Mouse (Mus musculus) CH12.LX (cell line): ENCODE results near the gene Tinf2. TPM values are rescaled to one million over a fixed set of nuclear protein-coding genes. Genes with fewer than 3 reads are reported as not detected.
A peak's percentile ranks its signal among the peaks of the same experiment; 100 is the strongest.

Experiments
- DNase-seq: peaks from one replicate; pipeline ENCODE4 v3.0.0-alpha.2; 2013; ENCODE audit errors: extremely low read depth
- H3K27ac ChIP-seq: 2 replicates; pipeline ENCODE4 v1.5.1; 2012; ENCODE audit warnings: low read depth, mild to moderate bottlenecking, control low read depth, moderate library complexity; ENCODE audit not compliant: insufficient read depth
- H3K27me3 ChIP-seq: replicated peaks from 2 replicates; pipeline ENCODE3; 2012; ENCODE audit warnings: inconsistent platforms
- H3K36me3 ChIP-seq, 2 experiments: replicated peaks in 1 of 2; 2 replicates each; pipeline versions ENCODE3 to v1.6.1; 2012; ENCODE audit warnings: inconsistent platforms in 1 of 2, low read length in 1 of 2, mild to moderate bottlenecking in 1 of 2, mixed read lengths in 1 of 2, moderate library complexity in 1 of 2; ENCODE audit not compliant: control insufficient read depth in 1 of 2, insufficient read depth in 1 of 2
- H3K4me1 ChIP-seq, 2 experiments: 2 replicates each; pipeline ENCODE4 v1.6.1; 2012; ENCODE audit warnings: inconsistent platforms in 1 of 2, moderate library complexity in 1 of 2; ENCODE audit not compliant: insufficient read depth in 2 of 2, control insufficient read depth in 1 of 2
- H3K4me2 ChIP-seq: 2 replicates; pipeline ENCODE4 v1.6.1; 2012; ENCODE audit warnings: low read depth, mild to moderate bottlenecking, control low read depth; ENCODE audit not compliant: poor library complexity, insufficient read depth, severe bottlenecking
- H3K4me3 ChIP-seq, 3 experiments: fragments of 150-350 bp in 1 of 3; sonication (generic) in 1 of 3; replicated peaks in 1 of 3; 2 replicates each; pipeline versions ENCODE3 to v1.5.1; 2011 to 2012; ENCODE audit warnings: low read depth in 2 of 3, low read length in 2 of 3, mild to moderate bottlenecking in 2 of 3, moderate library complexity in 2 of 3, control low read depth in 1 of 3, improper control_type of control experiment in 1 of 3, inconsistent platforms in 1 of 3, mixed read lengths in 1 of 3; ENCODE audit not compliant: poor library complexity in 1 of 3
- H3K79me2 ChIP-seq: replicated peaks from 2 replicates; pipeline ENCODE4 v1.6.1; 2012; ENCODE audit warnings: mild to moderate bottlenecking, moderate library complexity; ENCODE audit not compliant: control insufficient read depth, poor library complexity, insufficient read depth, severe bottlenecking; ENCODE audit errors: extremely low read depth
- H3K9ac ChIP-seq: 2 replicates; pipeline ENCODE4 v1.6.1; 2012; ENCODE audit warnings: low read depth, mild to moderate bottlenecking, control low read depth, moderate library complexity; ENCODE audit not compliant: insufficient read depth
- H3K9me3 ChIP-seq: replicated peaks from 2 replicates; pipeline ENCODE3; 2012; ENCODE audit warnings: low read length, inconsistent platforms, mixed read lengths
- BHLHE40 ChIP-seq: IDR thresholded peaks from 2 replicates; pipeline ENCODE4 v1.6.1; 2011; ENCODE audit warnings: mild to moderate bottlenecking, low read depth, low read length, improper control_type of control experiment
- CTCF ChIP-seq, 2 experiments: IDR thresholded peaks in 1 of 2; conservative IDR thresholded peaks in 1 of 2; 2 replicates each; pipeline ENCODE4 v1.5.1; 2011 to 2012; ENCODE audit warnings: low read depth in 2 of 2, low read length in 2 of 2, improper control_type of control experiment in 1 of 2, inconsistent platforms in 1 of 2, mild to moderate bottlenecking in 1 of 2, moderate library complexity in 1 of 2
- ELF1 ChIP-seq: IDR thresholded peaks from 2 replicates; pipeline ENCODE4 v1.6.1; 2014; ENCODE audit warnings: low read depth, mild to moderate bottlenecking, inconsistent platforms, low read length, improper control_type of control experiment
- ETS1 ChIP-seq: conservative IDR thresholded peaks from 2 replicates; pipeline ENCODE4 v1.6.1; 2012; ENCODE audit warnings: low read depth, mild to moderate bottlenecking, inconsistent platforms, low read length, improper control_type of control experiment, moderate library complexity
- GABPA ChIP-seq: IDR thresholded peaks from 2 replicates; pipeline ENCODE4 v1.6.1; 2012; ENCODE audit warnings: low read depth, low read length, improper control_type of control experiment, inconsistent platforms; ENCODE audit not compliant: insufficient replicate concordance
- JUN ChIP-seq: IDR thresholded peaks from 2 replicates; pipeline ENCODE4 v1.6.1; 2011; ENCODE audit warnings: low read depth, mild to moderate bottlenecking, low read length, improper control_type of control experiment, moderate library complexity; ENCODE audit not compliant: insufficient read depth
- KAT2A ChIP-seq: IDR thresholded peaks from 2 replicates; pipeline ENCODE4 v1.6.1; 2012; ENCODE audit warnings: low read length, improper control_type of control experiment, inconsistent platforms; ENCODE audit not compliant: insufficient replicate concordance
- MAX ChIP-seq: IDR thresholded peaks from 2 replicates; pipeline ENCODE4 v1.6.1; 2011; ENCODE audit warnings: low read length, improper control_type of control experiment
- MAZ ChIP-seq: IDR thresholded peaks from 2 replicates; pipeline ENCODE4 v1.6.1; 2012; ENCODE audit warnings: low read depth, mild to moderate bottlenecking, inconsistent platforms, low read length, improper control_type of control experiment, moderate library complexity
- MEF2A ChIP-seq: IDR thresholded peaks from 2 replicates; pipeline ENCODE4 v1.6.1; 2014; ENCODE audit warnings: low read depth, mild to moderate bottlenecking, inconsistent platforms, low read length, improper control_type of control experiment, borderline replicate concordance
- NELFE ChIP-seq: IDR thresholded peaks from 2 replicates; pipeline ENCODE4 v1.6.1; 2011; ENCODE audit warnings: low read depth, low read length, improper control_type of control experiment
- PAX5 ChIP-seq: IDR thresholded peaks from 2 replicates; pipeline ENCODE4 v1.6.1; 2012; ENCODE audit warnings: low read length, inconsistent platforms, mixed read lengths
- POLR2A ChIP-seq: IDR thresholded peaks from 2 replicates; pipeline ENCODE4 v1.6.1; 2011; ENCODE audit warnings: low read depth, mild to moderate bottlenecking, improper control_type of control experiment, low read length
- SIN3A ChIP-seq: IDR thresholded peaks from 2 replicates; pipeline ENCODE4 v1.6.1; 2012; ENCODE audit warnings: low read length, improper control_type of control experiment, inconsistent platforms
- TCF12 ChIP-seq: IDR thresholded peaks from 2 replicates; pipeline ENCODE4 v1.6.1; 2014; ENCODE audit warnings: low read depth, mild to moderate bottlenecking, inconsistent platforms, low read length, improper control_type of control experiment
- USF1 ChIP-seq: IDR thresholded peaks from 2 replicates; pipeline ENCODE4 v1.6.1; 2014; ENCODE audit warnings: low read depth, mild to moderate bottlenecking, inconsistent platforms, low read length, improper control_type of control experiment
- USF2 ChIP-seq: conservative IDR thresholded peaks from 2 replicates; pipeline ENCODE4 v1.6.1; 2011; ENCODE audit warnings: low read depth, low read length, improper control_type of control experiment
- ZMIZ1 ChIP-seq: IDR thresholded peaks from 2 replicates; pipeline ENCODE4 v1.6.1; 2012; ENCODE audit warnings: low read depth, mild to moderate bottlenecking, inconsistent platforms, low read length, improper control_type of control experiment
- dilution Hi-C: fragments of 300-500 bp; cut with MboI; formaldehyde crosslinking; loops from 2 replicates; pipeline ENCODE4 v1.14.3; 2020; ENCODE audit warnings: low sequenced_read_pairs; ENCODE audit not compliant: extremely low pct_unique_long_range_greater_than_20kb, extremely low pct_ligation_motif_present
- in situ Hi-C: fragments of 300-500 bp; cut with MboI; formaldehyde crosslinking; loops from 3 replicates; pipeline ENCODE4 v1.14.3; 2019; ENCODE audit warnings: low sequenced_read_pairs, low pct_ligation_motif_present, low pct_unique_long_range_greater_than_20kb, mixed read lengths
- polyA plus RNA-seq: library from polyadenylated mRNA; unstranded; fragments of >175 nt; gene quantifications from 2 replicates; pipeline ENCODE4 v1.2.1, GENCODE M21; 2012; ENCODE audit warnings: low read depth; ENCODE audit not compliant: insufficient read length
- total RNA-seq, 2 experiments: library from RNA; depleted of rRNA; stranded (reverse); fragments of 300-350 nt in 1 of 2; fragments of >200 nt in 1 of 2; gene quantifications; 2 replicates each; pipeline ENCODE4 v1.2.3; 2012 to 2014

Gene Tinf2
- total and polyA plus RNA-seq, 3 experiments: 23.3 to 31.1 (median 29.1) TPM

DNA sequence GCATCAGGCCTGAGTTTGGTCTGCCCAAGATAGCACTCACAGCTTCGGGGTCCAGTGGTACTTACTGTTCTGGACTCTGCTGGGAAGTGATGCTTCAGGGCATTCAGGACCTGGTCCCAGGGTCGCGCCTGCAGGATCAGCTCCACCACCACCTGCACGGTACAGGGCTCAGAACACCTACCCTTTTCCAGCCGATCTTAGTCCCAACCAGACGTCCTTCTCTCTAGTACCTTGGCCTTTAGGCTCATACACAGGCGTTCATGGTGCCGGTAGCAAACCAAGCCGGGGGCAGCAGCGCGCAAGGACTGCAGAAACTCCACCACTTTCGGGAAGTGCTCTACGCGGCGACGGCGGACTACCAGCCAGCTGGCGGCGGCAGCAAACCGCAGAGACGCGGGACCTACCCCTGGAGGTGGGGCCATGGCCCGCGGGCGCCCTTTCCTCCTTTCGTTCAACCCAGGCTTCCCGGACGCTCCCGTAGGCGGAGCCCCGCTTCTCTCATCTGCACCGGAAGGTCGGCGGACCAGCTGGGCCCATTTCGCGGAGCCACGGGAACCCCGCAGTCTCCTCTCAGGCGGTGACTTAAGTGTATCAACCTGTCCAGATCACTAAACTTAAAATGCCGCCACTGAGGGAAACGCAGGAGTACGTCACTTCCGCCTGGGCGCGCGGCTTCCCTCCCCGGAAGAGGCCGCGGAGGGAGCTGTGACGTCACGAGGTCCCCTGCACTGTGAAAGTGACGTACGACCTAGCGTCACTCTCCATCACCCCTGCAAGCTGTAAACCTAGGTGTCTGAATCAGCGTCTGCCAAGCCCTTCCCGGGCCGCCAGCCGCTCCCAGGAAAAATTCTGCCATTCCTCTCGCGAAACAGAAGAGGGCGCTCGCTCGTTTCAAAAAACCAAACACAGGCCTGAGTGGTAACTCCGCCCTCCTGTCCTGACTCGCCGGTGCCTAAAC lies at the start of gene Tinf2 (continued):
- TF ChIP-seq USF1 (no peak), POLR2A (peak; percentile 79)
- TF ChIP-seq, all 38 proteins: peak for 29

DNA sequence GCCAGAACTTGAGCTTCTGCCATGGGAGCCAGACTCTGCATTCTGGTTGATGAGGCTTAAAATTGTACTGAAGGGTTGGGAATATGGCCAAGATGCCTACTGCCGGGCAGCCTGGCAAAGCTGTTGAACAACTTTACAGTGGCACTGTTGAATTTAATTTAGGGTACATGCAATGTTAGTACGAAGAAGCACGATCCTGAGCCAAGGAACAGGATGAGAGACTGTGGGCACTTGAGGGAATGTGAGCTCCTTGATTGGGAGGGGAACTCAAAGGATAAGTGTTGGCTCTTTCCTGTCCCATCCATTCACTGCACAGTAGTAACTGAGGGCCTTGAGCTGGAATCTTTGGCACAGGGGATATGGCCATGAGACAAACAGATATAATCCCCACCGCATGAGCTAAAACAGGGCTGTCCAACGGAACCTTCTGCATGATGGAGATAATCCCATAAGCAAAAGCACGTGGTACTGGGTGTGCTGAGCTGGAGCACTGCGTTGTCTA lies 49.0 kb upstream of the Tinf2 start:
- Histone ChIP-seq H3K27me3 (peaks cover 28% of the 10 kb centered on the region), H3K4me3 (no peak overlapping the region), H3K9ac (no peak overlapping the region), H3K4me1 (peaks cover 0 to 25% of the 10 kb centered on the region in 2 experiments; a peak in 3 of 4 replicates), H3K4me2 (no peak overlapping the region), H3K36me3 (no peaks in the 10 kb centered on the region), H3K79me2 (no peaks in the 10 kb centered on the region), H3K27ac (no peak overlapping the region), H3K9me3 (no peaks in the 10 kb centered on the region)
- DNase-seq: no peak
- TF ChIP-seq JUN: no peak
- TF ChIP-seq MAX: no peak
- TF ChIP-seq USF1: no peak
- in situ Hi-C loops: no loop called here
- dilution Hi-C loops: no loop called here

DNA sequence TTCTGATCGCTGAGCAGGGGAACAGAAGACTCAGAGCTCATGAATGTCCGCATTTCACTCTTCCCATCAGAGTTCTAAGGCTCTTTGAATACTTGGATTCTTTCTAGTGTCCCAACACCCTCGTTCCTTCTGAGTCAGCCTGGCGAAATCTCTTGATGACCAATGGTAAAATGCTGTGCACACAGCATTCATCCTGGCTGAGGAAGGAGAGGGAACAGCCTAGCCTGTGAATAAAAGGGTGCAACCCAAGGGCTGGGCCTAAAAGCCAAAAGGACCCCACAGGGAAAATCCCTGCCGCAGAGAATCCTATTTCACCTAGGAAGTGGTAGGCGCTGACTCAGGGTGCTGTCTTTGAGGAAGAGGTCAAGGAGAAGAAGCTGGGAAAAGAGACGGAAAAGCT lies 48.5 kb upstream of the Tinf2 start:
- Histone ChIP-seq H3K4me2 (no peak overlapping the region), H3K4me3 (no peak overlapping the region), H3K27ac (no peak overlapping the region), H3K9ac (no peak overlapping the region), H3K27me3 (peaks cover 32% of the 10 kb centered on the region), H3K4me1 (peaks cover 2 to 26% of the 10 kb centered on the region in 2 experiments; a peak in 3 of 4 replicates), H3K9me3 (no peaks in the 10 kb centered on the region), H3K79me2 (no peaks in the 10 kb centered on the region), H3K36me3 (no peaks in the 10 kb centered on the region)
- in situ Hi-C loops (no loop called here), dilution Hi-C loops (no loop called here)
- no peak for TF ChIP-seq USF2
- TF ChIP-seq SIN3A: no peak
- no peak for TF ChIP-seq CTCF (conservative IDR thresholded peaks at IDR 0.05 in 1 of 2, IDR thresholded peaks at IDR 0.05 in 1 of 2; ENCODE audit: low read depth in 2 of 2, low read length in 2 of 2)
- TF ChIP-seq ETS1: no peak
- TF ChIP-seq GABPA: no peak
- TF ChIP-seq POLR2A: no peak
- no peak for TF ChIP-seq ZMIZ1
- no peak for TF ChIP-seq PAX5
- TF ChIP-seq KAT2A: no peak
- TF ChIP-seq MEF2A: no peak
- TF ChIP-seq TCF12: no peak
- TF ChIP-seq NELFE: no peak
- TF ChIP-seq MAZ: no peak
- no peak for TF ChIP-seq BHLHE40
- no peak for TF ChIP-seq ELF1
- no peak for DNase-seq
